21 mouse cellular contexts compared by ENCODE assay signal in genomic region chr14:118162640-118163039, GRCm38 (mm10). TPM values are rescaled to one million over a fixed set of nuclear protein-coding genes. Genes with fewer than 3 reads are reported as not detected.
A peak's percentile ranks its signal among the peaks of the same experiment; 100 is the strongest.
DNase-seq lines count a peak whose midpoint lies in the region; ATAC-seq lines count a peak whose summit lies in the region.
"Had no signal": no experiment of that assay in that cellular context is flagged by ENCODE, and none has a peak within 500 bp of the region (broad histone marks: within the 10 kb centered on the region; RNA-seq: fewer than 3 reads in every experiment).

No protein-coding gene starts in this region.

- H3K4me2 ChIP-seq in heart, embryonic 13.5 days = peak overlapping the region; percentile 44
- H3K4me2 ChIP-seq: forebrain, embryonic 15.5 days had no signal

- H3K4me1 ChIP-seq in heart, embryonic 13.5 days = peaks cover 14% of the 10 kb centered on the region
- H3K4me1 ChIP-seq: forebrain, embryonic 15.5 days; midbrain, embryonic 10.5 days had no signal

- H3K9ac ChIP-seq in heart, embryonic 13.5 days = 0 out of 2 replicates have a peak overlapping the region, but pooled peaks have one; percentile 58
- H3K9ac ChIP-seq: forebrain, embryonic 15.5 days had no signal

- H3K9me3 ChIP-seq in heart, embryonic 13.5 days = no peaks in the 10 kb centered on the region
- H3K9me3 ChIP-seq: forebrain, embryonic 15.5 days; G1E; midbrain, embryonic 10.5 days had no signal

- WGBS in heart, embryonic 13.5 days = 47% methylated on average over 14 of the region's 14 CpGs

- DNase-seq in heart, adult 18-20 months = peak; percentile 37 to 40
- no peak for DNase-seq in heart, postnatal 14 days
- DNase-seq in right cerebral cortex, adult 2 months (ENCODE audit: low spot score in 2 of 2) = peak; percentile 31 to 40
- no peak for DNase-seq in right cerebral cortex, postnatal 25 days
- peak; percentile 53 for DNase-seq in skeletal muscle tissue, adult 2 months (ENCODE audit: low read depth, low spot score)
- no peak for DNase-seq in Muller cell, postnatal 12 days (ENCODE audit: inconsistent ontology term)
- DNase-seq in kidney, postnatal 36 days = no peak
- DNase-seq: cerebellum, adult 11 months; cerebellum, postnatal 14 days; gastrocnemius, postnatal 36 days; kidney, adult 8-10 months; kidney, postnatal 25 days; layer of hippocampus, adult 9-11 months; lung, adult 2 months; lung, postnatal 4 days; thymus, postnatal 4 days had no signal

- no peaks in the 10 kb centered on the region for H3K27me3 ChIP-seq in heart, embryonic 13.5 days (replicated peaks)
- H3K27me3 ChIP-seq: forebrain, embryonic 15.5 days had no signal

- ATAC-seq in heart, embryonic 13.5 days (ENCODE audit: extremely low read depth, insufficient number of reproducible peaks, low FRiP score, low TSS enrichment) = no peak
- ATAC-seq: forebrain, embryonic 15.5 days; inflammation-experienced regulatory T-cells, adult 6 months had no signal

- peaks cover 63% of the 10 kb centered on the region for H3K36me3 ChIP-seq in heart, embryonic 13.5 days

- H3K27ac ChIP-seq in heart, embryonic 13.5 days (replicated peaks) = peak overlapping the region; percentile 57
- H3K27ac ChIP-seq: forebrain, embryonic 15.5 days; midbrain, embryonic 10.5 days had no signal

- intact Hi-C loops in heart, postnatal 14 days (cut with DNase I) = no loop called here

- H3K4me3 ChIP-seq in heart, embryonic 13.5 days = no peak overlapping the region
- H3K4me3 ChIP-seq: forebrain, embryonic 15.5 days; midbrain, embryonic 10.5 days had no signal

RNA-seq across cellular contexts. Expression of gene Gpr180, which starts 25.7 kb away (rescaled TPM):
- 10 to 100 TPM; 19.7 to 20.0 TPM for total RNA-seq in heart, adult 18-20 months (2021)
- total RNA-seq in heart, postnatal 14 days (2021) = 10 to 100 TPM; 20.8 to 22.2 TPM
- polyA plus RNA-seq in heart, embryonic 13.5 days (2015; fragmentation: Nextera tagmentation; extraction: Ambion mirVana) = 40.5 and 41.9 TPM in 2 replicates

RNA-seq across cellular contexts. Expression of gene Tgds, which starts 30.1 kb away (rescaled TPM):
- 10 to 100 TPM in 1 of 2 experiments, 1 to 10 TPM in 1; 8.4 to 10.5 TPM for total RNA-seq in heart, adult 18-20 months (2021)
- total RNA-seq in heart, postnatal 14 days (2021) = 10 to 100 TPM; 10.7 to 11.3 TPM
- polyA plus RNA-seq in heart, embryonic 13.5 days (2015; fragmentation: Nextera tagmentation; extraction: Ambion mirVana) = 29.2 and 30.1 TPM in 2 replicates

Comparison
In these comparisons a context has a peak if more than half of its experiments do, and no peak if none do; other contexts are left out.
1. DNase-seq: peak in heart, adult 18-20 months (2 of 2), right cerebral cortex, adult 2 months (2 of 2) and skeletal muscle tissue, adult 2 months (single experiment); none in heart, postnatal 14 days (0 of 2), right cerebral cortex, postnatal 25 days (single experiment), Muller cell, postnatal 12 days (single experiment) and kidney, postnatal 36 days (0 of 2).